Mouse (Mus musculus): ENCODE measurements around the gene Jag1.

Gene Jag1

DNA sequence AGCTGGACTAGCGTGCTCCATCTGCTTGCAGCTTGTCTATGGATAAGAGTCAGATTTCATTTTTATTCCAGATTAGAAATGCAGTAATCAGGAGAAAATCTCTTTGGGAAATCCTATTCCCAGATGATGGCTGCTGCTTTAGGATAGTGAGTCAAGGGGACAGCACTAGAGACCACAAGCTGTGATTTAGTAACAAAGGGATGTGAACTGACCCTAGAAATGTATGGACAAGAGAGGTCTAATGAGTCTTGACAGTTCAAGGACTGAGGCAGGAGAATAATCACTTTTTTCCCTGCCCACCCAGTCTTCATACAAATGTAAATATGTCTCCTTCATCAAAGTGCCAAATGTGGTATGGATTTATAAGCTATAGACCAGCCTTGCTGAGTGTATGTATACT lies 52.6 kb downstream of the Jag1 start:
- DNase-seq (ENCODE audit: low spot score in 2 of 2), result no peak

DNA sequence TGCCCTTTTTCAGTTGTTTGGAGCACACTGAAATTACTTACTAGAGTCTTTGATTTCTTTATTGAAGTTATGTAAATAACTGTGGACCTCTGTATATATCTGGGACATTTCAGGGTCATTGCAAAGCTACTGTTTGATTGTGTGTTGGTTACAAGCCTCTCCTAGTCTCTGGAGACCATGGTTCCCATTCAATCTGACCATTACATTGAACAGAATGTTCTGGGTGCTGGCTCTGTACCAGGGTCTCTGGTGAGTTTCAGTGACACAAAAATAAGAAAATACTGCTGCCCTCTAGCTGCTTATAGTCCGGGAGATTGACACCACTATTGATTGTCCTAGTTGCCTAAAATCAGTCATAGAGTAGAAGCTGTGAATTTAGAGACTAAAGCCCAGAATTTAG lies 66.5 kb downstream of the Jag1 start:
- DNase-seq (ENCODE audit: low spot score in 2 of 2), result no peak

DNA sequence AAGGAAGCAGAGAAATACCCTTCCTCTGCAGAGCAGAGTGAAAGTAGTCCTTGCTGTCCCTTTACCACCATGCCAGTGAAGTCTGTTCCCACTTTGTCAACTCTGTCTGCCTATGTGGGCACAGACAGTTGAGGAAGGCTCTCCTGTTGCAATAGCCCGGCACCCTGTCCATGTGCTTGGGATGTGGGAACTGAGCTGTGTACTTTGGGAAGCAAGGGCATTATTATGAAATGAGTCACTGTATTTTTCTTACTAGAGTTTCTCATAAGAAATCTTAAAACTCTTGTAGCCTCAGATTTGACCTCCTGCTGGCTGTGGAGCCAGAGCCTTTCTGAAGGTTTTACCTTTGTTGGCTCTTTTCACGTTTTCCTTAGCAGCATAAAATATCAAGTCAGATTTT lies 67.1 kb downstream of the Jag1 start:
- DNase-seq (ENCODE audit: low spot score in 2 of 2), result no peak

- DNase-seq (ENCODE audit: low spot score in 2 of 2), result no peak
These were observed 72.3 kb downstream of the Jag1 start for GRCm38 (mm10) chr2:137044122-137044521.
